Comparison of ENCODE assay signal across 30 mouse cellular contexts in genomic region chr19:19199534-19199933, GRCm38 (mm10).
DNase-seq lines count a peak whose midpoint lies in the region; ATAC-seq and TF ChIP-seq lines count a peak whose summit lies in the region.
"Had no signal": no experiment of that assay in that cellular context is flagged by ENCODE, and none has a peak within 500 bp of the region (broad histone marks: within the 10 kb centered on the region; RNA-seq: fewer than 3 reads in every experiment).

No protein-coding gene starts in this region.

- DNase-seq in heart, adult 18-20 months = peak; percentile 19 to 25
- no peak for DNase-seq in heart, adult 11 months
- DNase-seq in heart, embryonic 10.5 days (ENCODE audit: low spot score) = no peak
- peak; percentile 19 for DNase-seq in midbrain, embryonic 14.5 days
- DNase-seq in midbrain, postnatal 0 days (ENCODE audit: low spot score) = no peak
- DNase-seq in right cerebral cortex, postnatal 14 days = peak; percentile 7
- no peak for DNase-seq in cerebellum, adult 8-10 months
- DNase-seq: adrenal gland, postnatal 10 days; cerebellum, adult 11-12 months; forebrain, postnatal 0 days; gastrocnemius, postnatal 25 days; kidney, adult 2 months; kidney, postnatal 4 days; liver, embryonic 13.5 days; lung, postnatal 4 days; retina, postnatal 1 day; thymus, postnatal 4 days had no signal

- H3K4me2 ChIP-seq in heart, embryonic 16.5 days (ENCODE audit: low read depth, low read length) = no peak overlapping the region
- H3K4me2 ChIP-seq in midbrain, embryonic 14.5 days (ENCODE audit: low read length) = no peak overlapping the region
- no peak overlapping the region for H3K4me2 ChIP-seq in midbrain, postnatal 0 days (ENCODE audit: low read depth, low read length, poor library complexity, severe bottlenecking)
- H3K4me2 ChIP-seq: embryonic facial prominence, embryonic 15.5 days; forebrain, embryonic 12.5 days; hindbrain, embryonic 12.5 days; intestine, embryonic 15.5 days; limb, embryonic 15.5 days; liver, embryonic 13.5 days; lung, embryonic 15.5 days; midbrain, embryonic 13.5 days; neural tube, embryonic 15.5 days had no signal

- no peaks in the 10 kb centered on the region for H3K4me1 ChIP-seq in heart, embryonic 16.5 days (ENCODE audit: control insufficient read depth, insufficient read depth, low read length)
- H3K4me1 ChIP-seq in heart, embryonic 10.5 days = no peaks in the 10 kb centered on the region
- H3K4me1 ChIP-seq in midbrain, embryonic 14.5 days (ENCODE audit: control insufficient read depth, insufficient read depth, low read length) = no peaks in the 10 kb centered on the region
- no peaks in the 10 kb centered on the region for H3K4me1 ChIP-seq in midbrain, postnatal 0 days (ENCODE audit: insufficient read depth, low read length)
- H3K4me1 ChIP-seq: embryonic facial prominence, embryonic 15.5 days; forebrain, embryonic 12.5 days; hindbrain, embryonic 12.5 days; intestine, embryonic 15.5 days; limb, embryonic 10.5 days; limb, embryonic 15.5 days; liver, embryonic 13.5 days; lung, embryonic 15.5 days; neural tube, embryonic 15.5 days had no signal

- WGBS in heart, embryonic 16.5 days = 52% methylated on average over 8 of the region's 8 CpGs
- WGBS in heart, embryonic 10.5 days = 73% methylated on average over 8 of the region's 8 CpGs
- 75% methylated on average over 8 of the region's 8 CpGs for WGBS in midbrain, embryonic 14.5 days
- 66% methylated on average over 8 of the region's 8 CpGs for WGBS in midbrain, postnatal 0 days

- H3K27me3 ChIP-seq in heart, embryonic 16.5 days (ENCODE audit: control insufficient read depth, insufficient read depth, low read length) = no peaks in the 10 kb centered on the region
- no peaks in the 10 kb centered on the region for H3K27me3 ChIP-seq in heart, embryonic 10.5 days (ENCODE audit: insufficient read depth, poor library complexity, severe bottlenecking)
- no peaks in the 10 kb centered on the region for H3K27me3 ChIP-seq in midbrain, embryonic 14.5 days (ENCODE audit: control insufficient read depth, insufficient read depth, low read length)
- no peaks in the 10 kb centered on the region for H3K27me3 ChIP-seq in midbrain, postnatal 0 days (ENCODE audit: insufficient read depth, low read length)
- H3K27me3 ChIP-seq: embryonic facial prominence, embryonic 15.5 days; forebrain, embryonic 12.5 days; hindbrain, embryonic 12.5 days; intestine, embryonic 15.5 days; limb, embryonic 15.5 days; liver, embryonic 13.5 days; lung, embryonic 15.5 days; midbrain, embryonic 13.5 days; neural tube, embryonic 15.5 days had no signal

- H3K9me3 ChIP-seq in heart, embryonic 16.5 days (replicated peaks; ENCODE audit: control insufficient read depth, low read length) = no peaks in the 10 kb centered on the region
- no peaks in the 10 kb centered on the region for H3K9me3 ChIP-seq in heart, embryonic 10.5 days
- H3K9me3 ChIP-seq in midbrain, embryonic 14.5 days (ENCODE audit: control insufficient read depth, low read length) = no peaks in the 10 kb centered on the region
- H3K9me3 ChIP-seq in midbrain, postnatal 0 days (ENCODE audit: low read length) = no peaks in the 10 kb centered on the region
- H3K9me3 ChIP-seq: embryonic facial prominence, embryonic 15.5 days; forebrain, embryonic 12.5 days; hindbrain, embryonic 12.5 days; intestine, embryonic 15.5 days; limb, embryonic 10.5 days; limb, embryonic 15.5 days; liver, embryonic 13.5 days; lung, embryonic 15.5 days; midbrain, embryonic 13.5 days; neural tube, embryonic 15.5 days had no signal

- no peaks in the 10 kb centered on the region for H3K36me3 ChIP-seq in heart, embryonic 16.5 days (ENCODE audit: control insufficient read depth, insufficient read depth)
- no peaks in the 10 kb centered on the region for H3K36me3 ChIP-seq in heart, embryonic 10.5 days
- no peaks in the 10 kb centered on the region for H3K36me3 ChIP-seq in midbrain, embryonic 14.5 days (ENCODE audit: control insufficient read depth, insufficient read depth, low read length)
- no peaks in the 10 kb centered on the region for H3K36me3 ChIP-seq in midbrain, postnatal 0 days (ENCODE audit: insufficient read depth, low read length)
- H3K36me3 ChIP-seq: embryonic facial prominence, embryonic 15.5 days; forebrain, embryonic 12.5 days; hindbrain, embryonic 12.5 days; intestine, embryonic 15.5 days; limb, embryonic 10.5 days; limb, embryonic 15.5 days; liver, embryonic 13.5 days; lung, embryonic 15.5 days; midbrain, embryonic 13.5 days; neural tube, embryonic 15.5 days had no signal

- H3K4me3 ChIP-seq in heart, embryonic 16.5 days (ENCODE audit: low read length) = no peak overlapping the region
- H3K4me3 ChIP-seq in heart, embryonic 10.5 days = no peak overlapping the region
- no peak overlapping the region for H3K4me3 ChIP-seq in midbrain, embryonic 14.5 days (replicated peaks; ENCODE audit: low read depth, low read length)
- no peak overlapping the region for H3K4me3 ChIP-seq in midbrain, postnatal 0 days (ENCODE audit: low read depth, low read length)
- H3K4me3 ChIP-seq: embryonic facial prominence, embryonic 15.5 days; forebrain, embryonic 12.5 days; heart, adult 2 months; hindbrain, embryonic 12.5 days; intestine, embryonic 15.5 days; limb, embryonic 10.5 days; limb, embryonic 15.5 days; liver, embryonic 13.5 days; lung, embryonic 15.5 days; midbrain, embryonic 13.5 days; neural tube, embryonic 15.5 days had no signal

- ATAC-seq in heart, embryonic 16.5 days (replicated peaks; ENCODE audit: extremely low read depth, insufficient read depth, low FRiP score) = peak; percentile 73
- no peak for ATAC-seq in midbrain, embryonic 14.5 days (ENCODE audit: low FRiP score, low TSS enrichment)
- ATAC-seq in midbrain, postnatal 0 days (ENCODE audit: low FRiP score) = no peak
- ATAC-seq: forebrain, postnatal 0 days; hindbrain, postnatal 0 days; intestine, embryonic 15.5 days; Patski had no signal

- H3K9ac ChIP-seq in heart, embryonic 16.5 days (ENCODE audit: low read length) = no peak overlapping the region
- H3K9ac ChIP-seq in midbrain, embryonic 14.5 days (replicated peaks; ENCODE audit: low read length) = no peak overlapping the region
- no peak overlapping the region for H3K9ac ChIP-seq in midbrain, postnatal 0 days (replicated peaks; ENCODE audit: low read length, poor library complexity, severe bottlenecking)
- H3K9ac ChIP-seq: embryonic facial prominence, embryonic 15.5 days; forebrain, embryonic 12.5 days; forebrain, postnatal 0 days; hindbrain, embryonic 12.5 days; intestine, embryonic 15.5 days; limb, embryonic 15.5 days; liver, embryonic 13.5 days; lung, embryonic 15.5 days; midbrain, embryonic 13.5 days; neural tube, embryonic 15.5 days had no signal

- peak overlapping the region; percentile 70 for H3K27ac ChIP-seq in heart, embryonic 16.5 days (ENCODE audit: low read length)
- no peak overlapping the region for H3K27ac ChIP-seq in heart, embryonic 10.5 days
- no peak overlapping the region for H3K27ac ChIP-seq in midbrain, embryonic 14.5 days (replicated peaks; ENCODE audit: low read depth, low read length)
- H3K27ac ChIP-seq in midbrain, postnatal 0 days (ENCODE audit: low read depth, low read length) = no peak overlapping the region
- H3K27ac ChIP-seq: embryonic facial prominence, embryonic 15.5 days; forebrain, embryonic 12.5 days; heart, adult 2 months; hindbrain, embryonic 12.5 days; hindbrain, postnatal 0 days; intestine, embryonic 15.5 days; limb, embryonic 10.5 days; limb, embryonic 15.5 days; liver, embryonic 13.5 days; lung, embryonic 15.5 days; midbrain, embryonic 13.5 days; neural tube, embryonic 15.5 days had no signal

- TF ChIP-seq CTCF in midbrain, postnatal 0 days (IDR thresholded peaks at IDR 0.05) = no peak

Comparison
In these comparisons a context has a peak if more than half of its experiments do, and no peak if none do; other contexts are left out.
1. DNase-seq: peak in heart, adult 18-20 months (2 of 2), midbrain, embryonic 14.5 days (single experiment) and right cerebral cortex, postnatal 14 days (single experiment); none in heart, adult 11 months (single experiment), heart, embryonic 10.5 days (single experiment), midbrain, postnatal 0 days (single experiment) and cerebellum, adult 8-10 months (single experiment).